Mouse (Mus musculus): ENCODE results near the gene R3hcc1l. TPM values are rescaled to one million over a fixed set of nuclear protein-coding genes. Genes with fewer than 3 reads are reported as not detected.

R3hcc1l gene
- polyA plus RNA-seq, 1 experiment from 2014 or later, result 36.9 TPM

DNA sequence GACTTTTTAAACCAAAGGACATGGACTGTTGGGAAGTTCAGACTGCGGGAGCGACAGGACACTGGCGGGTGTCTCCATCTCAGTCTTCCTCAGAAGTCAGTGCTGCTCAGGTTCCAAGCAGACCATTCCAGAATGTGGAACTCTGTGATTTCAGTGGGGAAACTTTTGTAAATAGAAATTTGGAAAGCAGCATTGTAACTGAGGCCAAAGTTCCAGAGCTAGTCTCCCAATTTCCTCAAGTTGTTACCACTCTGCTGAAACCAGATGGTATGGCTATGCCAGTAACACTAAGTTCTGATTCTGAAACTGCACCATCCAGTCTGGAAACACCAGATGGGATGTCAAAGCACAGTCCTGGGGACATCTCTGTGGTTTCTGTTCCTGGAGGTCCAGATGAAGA is 44.4 kb downstream of the R3hcc1l start:
- Histone ChIP-seq H3K4me3 (ENCODE audit: low read depth, low read length) (no peak overlapping the region), H3K4me2 (ENCODE audit: low read depth, low read length) (no peak overlapping the region), H3K9ac (replicated peaks; ENCODE audit: low read length) (no peak overlapping the region), H3K9me3 (replicated peaks; ENCODE audit: control insufficient read depth, low read length) (no peaks in the 10 kb centered on the region), H3K27me3 (ENCODE audit: control insufficient read depth, insufficient read depth, low read length) (no peaks in the 10 kb centered on the region), H3K4me1 (ENCODE audit: control insufficient read depth, insufficient read depth, low read length) (no peaks in the 10 kb centered on the region), H3K36me3 (replicated peaks; ENCODE audit: control insufficient read depth, insufficient read depth, low read depth, low read length) (no peaks in the 10 kb centered on the region), H3K27ac (replicated peaks; ENCODE audit: low read depth, low read length) (no peak overlapping the region)
- 95% methylated on average over 3 of the region's 3 CpGs for WGBS
- ATAC-seq (replicated peaks; ENCODE audit: insufficient number of reproducible peaks, low FRiP score, low TSS enrichment, low read depth) (no peak), DNase-seq (ENCODE audit: low spot score) (no peak)

DNA sequence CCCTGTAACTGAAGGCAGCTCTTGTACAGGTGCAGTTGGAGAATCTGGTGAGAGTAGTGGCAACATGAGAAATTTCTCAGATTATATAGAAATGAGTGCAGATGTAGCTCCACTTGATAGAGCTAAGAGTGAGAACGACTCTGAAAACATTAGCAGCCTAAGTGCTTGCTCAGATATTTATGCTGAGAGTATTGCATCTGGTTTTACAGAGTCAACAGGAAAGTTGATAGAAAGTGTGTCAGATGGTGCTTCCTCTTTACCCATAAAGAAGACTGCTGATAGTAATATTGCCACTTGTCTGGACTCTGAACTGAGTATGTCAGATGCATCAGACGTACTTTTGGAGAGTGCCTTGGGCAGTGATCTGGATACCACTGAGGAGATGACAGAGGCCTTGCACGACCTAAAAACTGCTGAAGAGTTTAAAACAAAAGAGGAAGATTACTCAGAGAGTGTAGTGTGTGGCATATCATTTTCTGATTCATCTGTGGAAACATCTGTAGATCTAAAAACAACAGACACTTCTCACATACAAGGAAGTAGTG is 45.2 kb downstream of the R3hcc1l start:
- DNase-seq (ENCODE audit: low spot score), result no peak
- Histone ChIP-seq H3K4me1 (ENCODE audit: control insufficient read depth, insufficient read depth, low read length) (no peaks in the 10 kb centered on the region), H3K36me3 (replicated peaks; ENCODE audit: control insufficient read depth, insufficient read depth, low read depth, low read length) (no peaks in the 10 kb centered on the region), H3K9me3 (replicated peaks; ENCODE audit: control insufficient read depth, low read length) (no peaks in the 10 kb centered on the region), H3K4me2 (ENCODE audit: low read depth, low read length) (no peak overlapping the region), H3K9ac (replicated peaks; ENCODE audit: low read length) (no peak overlapping the region), H3K4me3 (ENCODE audit: low read depth, low read length) (no peak overlapping the region), H3K27me3 (ENCODE audit: control insufficient read depth, insufficient read depth, low read length) (no peaks in the 10 kb centered on the region), H3K27ac (replicated peaks; ENCODE audit: low read depth, low read length) (no peak overlapping the region)
- no peak for ATAC-seq (replicated peaks; ENCODE audit: insufficient number of reproducible peaks, low FRiP score, low TSS enrichment, low read depth)
- 85% methylated on average over 3 of the region's 3 CpGs for WGBS

DNA sequence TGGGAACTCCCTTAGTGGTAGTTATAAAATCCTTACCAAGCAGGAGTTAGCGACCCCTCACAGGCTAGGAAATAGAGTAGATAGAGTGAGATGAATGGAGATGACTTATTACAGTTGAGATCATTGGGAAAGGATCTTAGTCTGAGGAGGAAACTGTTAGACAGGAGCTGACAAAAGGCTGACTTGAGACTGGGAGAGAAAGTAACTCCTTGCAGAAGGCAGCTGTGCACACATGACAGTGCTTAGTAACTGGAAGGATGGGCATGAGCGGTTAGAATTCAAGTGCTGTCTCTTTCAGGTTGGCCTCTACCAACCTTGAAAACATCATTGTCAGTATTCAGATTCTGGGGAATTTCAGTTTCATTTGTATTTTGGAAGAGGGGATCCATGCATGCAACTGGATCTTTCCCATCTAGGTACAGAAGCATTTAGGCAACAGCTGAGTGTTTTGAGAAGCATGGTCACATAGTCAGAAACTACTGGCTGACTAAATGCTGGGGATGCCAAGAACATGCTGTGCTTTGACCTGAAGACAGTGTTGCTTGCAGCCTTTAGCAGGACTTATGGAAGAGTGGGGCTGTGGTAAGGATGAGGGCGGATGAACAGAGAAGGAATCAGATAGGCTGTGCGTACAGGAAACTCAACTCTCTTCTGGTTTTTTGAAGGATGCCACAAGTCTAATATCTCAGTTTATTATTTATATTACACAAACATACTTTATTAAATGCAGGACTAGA is 47.9 kb downstream of the R3hcc1l start:
- no peaks in the 10 kb centered on the region for H3K9me3 ChIP-seq (replicated peaks; ENCODE audit: control insufficient read depth, low read length)
- H3K4me2 ChIP-seq (ENCODE audit: low read depth, low read length), result no peak overlapping the region
- H3K9ac ChIP-seq (replicated peaks; ENCODE audit: low read length), result no peak overlapping the region
- H3K27ac ChIP-seq (replicated peaks; ENCODE audit: low read depth, low read length), result no peak overlapping the region
- H3K4me1 ChIP-seq (ENCODE audit: control insufficient read depth, insufficient read depth, low read length), result no peaks in the 10 kb centered on the region
- H3K4me3 ChIP-seq (ENCODE audit: low read depth, low read length), result no peak overlapping the region
- no peaks in the 10 kb centered on the region for H3K27me3 ChIP-seq (ENCODE audit: control insufficient read depth, insufficient read depth, low read length)
- ATAC-seq (replicated peaks; ENCODE audit: insufficient number of reproducible peaks, low FRiP score, low TSS enrichment, low read depth) (no peak), DNase-seq (ENCODE audit: low spot score) (no peak)
- H3K36me3 ChIP-seq (replicated peaks; ENCODE audit: control insufficient read depth, insufficient read depth, low read depth, low read length), result no peaks in the 10 kb centered on the region
- WGBS, result 91% methylated on average over 4 of the region's 4 CpGs

DNA sequence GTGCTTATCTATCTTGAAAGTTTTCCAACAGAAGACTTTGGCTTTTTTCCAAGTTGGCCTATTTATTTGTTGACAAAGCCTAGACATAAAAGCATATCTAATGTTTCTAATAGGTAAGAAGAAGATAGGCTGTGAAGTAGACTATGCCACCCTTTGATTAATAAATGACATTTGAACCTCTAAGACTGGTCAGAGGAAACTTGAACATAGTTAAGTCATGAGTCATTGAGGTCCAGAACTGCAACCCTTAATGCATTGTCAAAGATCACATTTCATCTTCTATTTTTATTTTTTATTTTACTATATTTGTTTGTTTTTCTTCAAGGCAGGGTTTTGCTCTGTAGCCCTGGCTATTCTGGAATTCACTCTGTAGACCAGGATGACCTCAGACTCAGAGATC is 48.5 kb downstream of the R3hcc1l start:
- H3K4me2 ChIP-seq (ENCODE audit: low read depth, low read length), result no peak overlapping the region
- DNase-seq (ENCODE audit: low spot score) (no peak), ATAC-seq (replicated peaks; ENCODE audit: insufficient number of reproducible peaks, low FRiP score, low TSS enrichment, low read depth) (no peak)
- no peak overlapping the region for H3K9ac ChIP-seq (replicated peaks; ENCODE audit: low read length)
- no peaks in the 10 kb centered on the region for H3K9me3 ChIP-seq (replicated peaks; ENCODE audit: control insufficient read depth, low read length)
- no peak overlapping the region for H3K27ac ChIP-seq (replicated peaks; ENCODE audit: low read depth, low read length)
- no peaks in the 10 kb centered on the region for H3K4me1 ChIP-seq (ENCODE audit: control insufficient read depth, insufficient read depth, low read length)
- no peak overlapping the region for H3K4me3 ChIP-seq (ENCODE audit: low read depth, low read length)
- no peaks in the 10 kb centered on the region for H3K36me3 ChIP-seq (replicated peaks; ENCODE audit: control insufficient read depth, insufficient read depth, low read depth, low read length)
- no peaks in the 10 kb centered on the region for H3K27me3 ChIP-seq (ENCODE audit: control insufficient read depth, insufficient read depth, low read length)

DNA sequence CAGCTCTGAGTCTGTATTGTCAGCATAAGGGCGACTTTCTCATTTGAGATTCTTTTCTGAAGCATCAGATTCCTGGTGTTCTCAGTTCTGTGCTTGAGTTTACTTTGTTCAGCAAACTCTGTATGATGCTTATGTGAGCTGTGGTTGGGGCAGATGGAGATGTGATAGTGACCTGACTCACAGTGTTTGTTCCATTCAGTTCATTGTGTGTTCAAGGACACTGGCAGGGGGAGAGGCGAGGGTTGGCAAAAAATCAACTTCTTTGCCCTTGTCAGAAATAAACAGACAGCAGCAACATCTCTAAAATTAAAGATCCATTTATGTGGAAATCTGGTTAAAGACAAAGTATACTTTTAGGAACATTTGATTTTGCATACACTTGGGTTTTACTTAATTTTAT is 50.5 kb downstream of the R3hcc1l start:
- no peak overlapping the region for H3K4me3 ChIP-seq (ENCODE audit: low read depth, low read length)
- ATAC-seq (replicated peaks; ENCODE audit: insufficient number of reproducible peaks, low FRiP score, low TSS enrichment, low read depth), result no peak
- H3K27me3 ChIP-seq (ENCODE audit: control insufficient read depth, insufficient read depth, low read length), result no peaks in the 10 kb centered on the region
- H3K4me2 ChIP-seq (ENCODE audit: low read depth, low read length), result no peak overlapping the region
- H3K4me1 ChIP-seq (ENCODE audit: control insufficient read depth, insufficient read depth, low read length), result no peaks in the 10 kb centered on the region
- H3K9me3 ChIP-seq (replicated peaks; ENCODE audit: control insufficient read depth, low read length), result no peaks in the 10 kb centered on the region
- no peak overlapping the region for H3K27ac ChIP-seq (replicated peaks; ENCODE audit: low read depth, low read length)
- H3K9ac ChIP-seq (replicated peaks; ENCODE audit: low read length), result no peak overlapping the region
- WGBS, result 87% methylated on average over 2 of the region's 2 CpGs
- H3K36me3 ChIP-seq (replicated peaks; ENCODE audit: control insufficient read depth, insufficient read depth, low read depth, low read length), result no peaks in the 10 kb centered on the region
- no peak for DNase-seq (ENCODE audit: low spot score)

DNA sequence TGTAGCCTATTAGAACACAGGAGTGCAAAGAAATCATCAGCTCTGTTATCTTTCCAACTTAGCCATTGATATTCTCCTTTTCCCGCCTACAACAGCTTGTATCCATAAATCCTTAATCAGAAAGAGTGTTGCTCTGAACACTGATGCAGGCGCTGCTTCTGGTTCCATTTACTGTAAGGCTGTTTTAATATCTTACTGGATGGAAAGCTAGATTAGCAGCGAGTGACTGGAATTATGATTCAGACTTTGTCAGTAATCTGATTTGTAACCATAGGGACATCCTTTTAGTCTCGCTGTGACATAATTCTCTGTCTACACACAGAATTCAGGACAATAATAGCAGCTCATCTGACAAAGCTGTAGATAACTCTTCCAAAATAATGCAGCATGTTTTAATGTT is 52.7 kb downstream of the R3hcc1l start:
- Histone ChIP-seq H3K4me3 (ENCODE audit: low read depth, low read length) (no peak overlapping the region), H3K27ac (replicated peaks; ENCODE audit: low read depth, low read length) (no peak overlapping the region), H3K9ac (replicated peaks; ENCODE audit: low read length) (no peak overlapping the region), H3K4me1 (ENCODE audit: control insufficient read depth, insufficient read depth, low read length) (no peaks in the 10 kb centered on the region), H3K36me3 (replicated peaks; ENCODE audit: control insufficient read depth, insufficient read depth, low read depth, low read length) (no peaks in the 10 kb centered on the region), H3K27me3 (ENCODE audit: control insufficient read depth, insufficient read depth, low read length) (no peaks in the 10 kb centered on the region), H3K4me2 (ENCODE audit: low read depth, low read length) (no peak overlapping the region), H3K9me3 (replicated peaks; ENCODE audit: control insufficient read depth, low read length) (no peaks in the 10 kb centered on the region)
- ATAC-seq (replicated peaks; ENCODE audit: insufficient number of reproducible peaks, low FRiP score, low TSS enrichment, low read depth) (no peak), DNase-seq (ENCODE audit: low spot score) (no peak)
- WGBS, result 78% methylated on average over 4 of the region's 4 CpGs

DNA sequence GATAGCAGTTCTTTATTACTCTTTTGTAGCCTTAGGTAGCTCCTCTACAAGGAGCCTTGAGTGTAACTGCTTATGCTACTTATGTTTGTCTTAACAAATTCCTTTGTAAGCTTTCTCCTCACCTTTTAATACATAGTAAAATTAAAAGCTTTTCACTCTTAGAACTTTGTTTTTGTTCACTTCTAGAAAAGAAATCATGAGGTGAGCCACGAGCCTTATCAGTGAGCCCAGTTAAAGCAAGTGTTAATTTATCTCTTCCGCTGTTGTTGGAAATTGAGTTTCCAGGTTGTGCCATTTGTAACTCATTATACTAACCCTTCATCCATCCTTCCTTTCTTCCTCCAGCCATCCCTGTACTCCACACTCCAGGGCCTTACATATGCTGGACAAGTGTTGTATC is 56.8 kb downstream of the R3hcc1l start:
- Histone ChIP-seq H3K27me3 (ENCODE audit: control insufficient read depth, insufficient read depth, low read length) (no peaks in the 10 kb centered on the region), H3K9ac (replicated peaks; ENCODE audit: low read length) (no peak overlapping the region), H3K4me3 (ENCODE audit: low read depth, low read length) (no peak overlapping the region), H3K9me3 (replicated peaks; ENCODE audit: control insufficient read depth, low read length) (no peaks in the 10 kb centered on the region), H3K4me2 (ENCODE audit: low read depth, low read length) (no peak overlapping the region), H3K4me1 (ENCODE audit: control insufficient read depth, insufficient read depth, low read length) (no peaks in the 10 kb centered on the region), H3K27ac (replicated peaks; ENCODE audit: low read depth, low read length) (no peak overlapping the region), H3K36me3 (replicated peaks; ENCODE audit: control insufficient read depth, insufficient read depth, low read depth, low read length) (no peaks in the 10 kb centered on the region)
- WGBS, result 80% methylated on average over 2 of the region's 2 CpGs
- ATAC-seq (replicated peaks; ENCODE audit: insufficient number of reproducible peaks, low FRiP score, low TSS enrichment, low read depth) (no peak), DNase-seq (ENCODE audit: low spot score) (no peak)

DNA sequence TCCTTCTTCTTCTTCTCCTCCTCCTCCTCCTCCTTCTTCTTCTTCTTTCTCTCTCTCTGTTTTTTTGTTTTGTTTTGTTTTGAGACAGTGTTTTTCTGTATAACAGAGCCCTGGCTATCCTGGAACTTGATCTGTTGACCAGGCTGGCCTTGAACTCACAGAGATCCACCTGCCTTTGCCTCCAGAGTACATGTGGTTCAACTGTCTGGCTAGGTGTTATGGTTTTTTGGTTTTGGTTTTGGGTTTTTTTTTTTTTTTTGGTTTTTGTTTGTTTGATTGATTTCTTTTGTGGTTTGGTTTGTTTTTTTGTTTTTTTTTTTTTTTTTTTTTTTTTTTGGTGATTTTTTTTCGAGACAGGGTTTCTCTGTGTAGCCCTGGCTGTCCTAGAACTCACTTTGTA is 58.3 kb downstream of the R3hcc1l start:
- DNase-seq (ENCODE audit: low spot score), result no peak
- Histone ChIP-seq H3K9me3 (replicated peaks; ENCODE audit: control insufficient read depth, low read length) (no peaks in the 10 kb centered on the region), H3K27me3 (ENCODE audit: control insufficient read depth, insufficient read depth, low read length) (no peaks in the 10 kb centered on the region), H3K9ac (replicated peaks; ENCODE audit: low read length) (no peak overlapping the region), H3K4me3 (ENCODE audit: low read depth, low read length) (no peak overlapping the region), H3K27ac (replicated peaks; ENCODE audit: low read depth, low read length) (no peak overlapping the region), H3K36me3 (replicated peaks; ENCODE audit: control insufficient read depth, insufficient read depth, low read depth, low read length) (no peaks in the 10 kb centered on the region), H3K4me2 (ENCODE audit: low read depth, low read length) (no peak overlapping the region), H3K4me1 (ENCODE audit: control insufficient read depth, insufficient read depth, low read length) (no peaks in the 10 kb centered on the region)
- ATAC-seq (replicated peaks; ENCODE audit: insufficient number of reproducible peaks, low FRiP score, low TSS enrichment, low read depth), result no peak
- WGBS, result 75% methylated on average over 1 of the region's 1 CpGs

All from embryonic facial prominence, embryonic 11.5 days (tissue).